Mouse (Mus musculus): Measurements from ENCODE around the gene Hydin.

Hydin gene

GRCm38 (mm10) chr8:110654075-110655060 is 387.6 kb downstream of the Hydin start:
- ChIA-PET POLR2A (interaction anchor here in 2 of 4 experiments (0.5 to 2.2 kb wide), 5 partner anchors 11 to 191 kb away, joined by 3 to 10 read pairs (median 6); no protein-coding TSS in a partner anchor), CTCF (interaction anchor here in 2 of 4 experiments (1.0 to 1.2 kb wide), 2 partner anchors 25 kb away, joined by 3 to 4 read pairs; no protein-coding TSS in a partner anchor)

- CTCF ChIA-PET, result interaction anchor here in 1 of 4 experiments (1.1 kb wide), 1 partner anchor 27 kb away, joined by 4 read pairs; no protein-coding TSS in a partner anchor
- POLR2A ChIA-PET, result interaction anchor here in 2 of 4 experiments (0.6 to 2.2 kb wide), 5 partner anchors 12 to 81 kb away, joined by 3 to 7 read pairs (median 6); partner anchors contain the start of gene Vac14 (in 1 of the 2)
Observed at GRCm38 (mm10) chr8:110655827-110656226, 389.1 kb downstream of the Hydin start.

GRCm38 (mm10) chr8:110657661-110658060 is 390.9 kb downstream of the Hydin start:
- CTCF ChIA-PET, result interaction anchor here in 1 of 4 experiments (1.0 kb wide), 1 partner anchor 28 kb away, joined by 3 read pairs; no protein-coding TSS in a partner anchor
- POLR2A ChIA-PET, result interaction anchor here in 1 of 4 experiments (0.5 to 1.7 kb wide), 5 partner anchors 13 to 86 kb away, joined by 3 to 5 read pairs (median 4); partner anchors contain the start of gene Vac14

Measured in embryonic stem cell, embryonic (primary cell).